Mouse (Mus musculus) lung, embryonic 15.5 days (tissue): ENCODE results near the gene Oxtr. TPM values are rescaled to one million over a fixed set of nuclear protein-coding genes. Genes with fewer than 3 reads are reported as not detected.
A peak's percentile ranks its signal among the peaks of the same experiment; 100 is the strongest.

ENCODE experiments used
- ATAC-seq: fragments of 200-750 bp; cut with Nextera tagmentation; 2 replicates; pipeline ENCODE4 v1.8.0; 2017; ENCODE audit warnings: moderate number of reproducible peaks, borderline replicate concordance; ENCODE audit not compliant: low FRiP score, low TSS enrichment; ENCODE audit errors: extremely low read depth
- H3K27ac ChIP-seq: fragments of 300-500 bp; sonication (generic); 2 replicates; pipeline ENCODE4 v1.5.1; 2015; ENCODE audit warnings: moderate library complexity, mild to moderate bottlenecking, inconsistent platforms
- H3K27me3 ChIP-seq: fragments of 300-500 bp; sonication (generic); 2 replicates; pipeline ENCODE4 v1.6.1; 2015; ENCODE audit warnings: inconsistent platforms
- H3K36me3 ChIP-seq: fragments of 300-500 bp; sonication (generic); 2 replicates; pipeline ENCODE4 v1.6.1; 2015; ENCODE audit warnings: inconsistent platforms
- H3K4me1 ChIP-seq: fragments of 300-500 bp; sonication (generic); 2 replicates; pipeline ENCODE4 v1.6.1; 2015; ENCODE audit warnings: inconsistent platforms
- H3K4me2 ChIP-seq: fragments of 300-500 bp; sonication (generic); 2 replicates; pipeline ENCODE4 v1.6.1; 2015; ENCODE audit warnings: inconsistent platforms, mild to moderate bottlenecking, moderate library complexity
- H3K4me3 ChIP-seq: fragments of 300-500 bp; sonication (generic); 2 replicates; pipeline ENCODE4 v1.5.1; 2015; ENCODE audit warnings: mild to moderate bottlenecking, inconsistent platforms
- H3K9ac ChIP-seq: fragments of 300-500 bp; sonication (generic); 2 replicates; pipeline ENCODE4 v1.6.1; 2015; ENCODE audit warnings: inconsistent platforms
- H3K9me3 ChIP-seq: fragments of 300-500 bp; sonication (generic); 2 replicates; pipeline ENCODE4 v1.6.1; 2016; ENCODE audit warnings: inconsistent platforms
- WGBS: fragments of 180-500 bp; shearing (Covaris S2); methylation state at CpG from one replicate; pipeline ENCODE4 v1.1.7; 2015; 5-methylcytosine and 5-hydroxymethylcytosine counted together
- polyA plus RNA-seq: library from polyadenylated mRNA; unstranded; fragments of >200 nt; fragmentation: Nextera tagmentation; extraction: Ambion mirVana; gene quantifications from 2 replicates; pipeline ENCODE4 v1.2.1, GENCODE M21; 2015

The Oxtr gene
- polyA plus RNA-seq, 1 experiment from 2014 or later, result 0.12 TPM

GRCm38 (mm10) chr6:112498716-112499115 lies 9.0 kb upstream of the Oxtr start:
- no peaks in the 10 kb centered on the region for H3K27me3 ChIP-seq
- H3K4me1 ChIP-seq, result peaks cover 15% of the 10 kb centered on the region; the same call in 1 of the 2 replicates
- no peak overlapping the region for H3K9ac ChIP-seq
- no peaks in the 10 kb centered on the region for H3K36me3 ChIP-seq
- H3K4me2 ChIP-seq, result no peak overlapping the region
- no peak overlapping the region for H3K27ac ChIP-seq
- ATAC-seq, result no peak
- no peak overlapping the region for H3K4me3 ChIP-seq
- no peaks in the 10 kb centered on the region for H3K9me3 ChIP-seq
- 83% methylated on average over 3 of the region's 3 CpGs for WGBS

- no peak overlapping the region for H3K27ac ChIP-seq
- H3K27me3 ChIP-seq, result no peaks in the 10 kb centered on the region
- H3K36me3 ChIP-seq, result no peaks in the 10 kb centered on the region
- peaks cover 15% of the 10 kb centered on the region; the same call in 1 of the 2 replicates for H3K4me1 ChIP-seq
- no peaks in the 10 kb centered on the region for H3K9me3 ChIP-seq
- ATAC-seq, result no peak
- no peak overlapping the region for H3K9ac ChIP-seq
- H3K4me3 ChIP-seq, result no peak overlapping the region
- H3K4me2 ChIP-seq, result no peak overlapping the region
- WGBS, result 67% methylated on average over 2 of the region's 2 CpGs
These were observed 7.7 kb upstream of the Oxtr start for GRCm38 (mm10) chr6:112497456-112497855.

GRCm38 (mm10) chr6:112496291-112497060 lies 6.7 kb upstream of the Oxtr start:
- H3K4me1 ChIP-seq, result peaks cover 15% of the 10 kb centered on the region; the same call in 1 of the 2 replicates
- H3K4me2 ChIP-seq, result no peak overlapping the region
- H3K4me3 ChIP-seq, result no peak overlapping the region
- no peak overlapping the region for H3K27ac ChIP-seq
- ATAC-seq, result no peak
- H3K9ac ChIP-seq, result no peak overlapping the region
- WGBS, result 54% methylated on average over 8 of the region's 8 CpGs
- no peaks in the 10 kb centered on the region for H3K9me3 ChIP-seq
- no peaks in the 10 kb centered on the region for H3K27me3 ChIP-seq
- no peaks in the 10 kb centered on the region for H3K36me3 ChIP-seq

- Histone ChIP-seq H3K27me3 (peaks cover 6% of the 10 kb centered on the region), H3K36me3 (no peaks in the 10 kb centered on the region), H3K4me2 (no peak overlapping the region), H3K9me3 (no peaks in the 10 kb centered on the region), H3K4me1 (peaks cover 20% of the 10 kb centered on the region), H3K27ac (peak overlapping the region; percentile 48; the same call in 1 of the 2 replicates), H3K9ac (no peak overlapping the region), H3K4me3 (no peak overlapping the region)
- WGBS, result 37% methylated on average over 4 of the region's 4 CpGs
- ATAC-seq, result no peak; the same call in 1 of the 2 replicates
These were observed 5.5 kb upstream of the Oxtr start for GRCm38 (mm10) chr6:112495219-112495618.

- no peak overlapping the region for H3K4me3 ChIP-seq
- H3K9me3 ChIP-seq, result no peaks in the 10 kb centered on the region
- no peak overlapping the region for H3K9ac ChIP-seq
- H3K4me1 ChIP-seq, result peaks cover 26% of the 10 kb centered on the region
- H3K36me3 ChIP-seq, result no peaks in the 10 kb centered on the region
- 55% methylated on average over 10 of the region's 10 CpGs for WGBS
- ATAC-seq, result no peak
- peak overlapping the region; percentile 48; the same call in 1 of the 2 replicates for H3K27ac ChIP-seq
- peaks cover 12% of the 10 kb centered on the region for H3K27me3 ChIP-seq
- no peak overlapping the region for H3K4me2 ChIP-seq
These were observed 4.9 kb upstream of the Oxtr start for GRCm38 (mm10) chr6:112494620-112495081.

- Histone ChIP-seq H3K4me2 (no peak overlapping the region), H3K4me3 (no peak overlapping the region), H3K9me3 (no peaks in the 10 kb centered on the region), H3K36me3 (no peaks in the 10 kb centered on the region), H3K27ac (no peak overlapping the region), H3K9ac (no peak overlapping the region), H3K4me1 (peaks cover 35% of the 10 kb centered on the region), H3K27me3 (peaks cover 25% of the 10 kb centered on the region)
- no peak for ATAC-seq
- WGBS, result 85% methylated on average over 9 of the region's 9 CpGs
These were observed 3.6 kb upstream of the Oxtr start for GRCm38 (mm10) chr6:112493371-112493770.

DNA sequence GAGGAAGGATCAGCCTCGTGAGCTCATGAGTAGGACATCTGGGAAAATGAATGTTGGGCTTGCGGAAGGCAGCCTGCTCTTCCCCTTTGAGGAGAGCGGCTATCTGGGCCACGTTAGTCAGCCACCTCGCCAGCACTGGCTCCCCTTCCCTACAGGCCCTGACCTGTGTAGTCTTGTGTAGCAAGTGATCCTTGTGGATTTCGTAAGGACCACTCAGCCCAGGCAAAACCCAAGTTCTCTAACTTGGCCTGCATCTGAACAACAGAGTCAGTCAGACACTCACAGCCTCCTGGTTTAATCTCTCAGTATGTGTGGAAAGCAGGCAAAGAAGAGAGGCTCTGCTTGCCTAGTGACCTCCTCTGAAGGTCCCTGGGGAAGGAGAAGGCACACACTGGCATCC lies 2.9 kb upstream of the Oxtr start:
- H3K9me3 ChIP-seq, result no peaks in the 10 kb centered on the region
- 87% methylated on average over 6 of the region's 6 CpGs for WGBS
- H3K9ac ChIP-seq, result no peak overlapping the region
- H3K36me3 ChIP-seq, result no peaks in the 10 kb centered on the region
- no peak for ATAC-seq
- H3K27ac ChIP-seq, result no peak overlapping the region
- no peak overlapping the region for H3K4me2 ChIP-seq
- peaks cover 32% of the 10 kb centered on the region for H3K27me3 ChIP-seq
- no peak overlapping the region for H3K4me3 ChIP-seq
- H3K4me1 ChIP-seq, result peaks cover 35% of the 10 kb centered on the region

- Histone ChIP-seq H3K36me3 (no peaks in the 10 kb centered on the region), H3K4me1 (peaks cover 35% of the 10 kb centered on the region), H3K9me3 (no peaks in the 10 kb centered on the region), H3K27ac (no peak overlapping the region), H3K4me3 (no peak overlapping the region), H3K27me3 (peaks cover 42% of the 10 kb centered on the region), H3K4me2 (no peak overlapping the region), H3K9ac (no peak overlapping the region)
- ATAC-seq, result no peak
- WGBS, result 79% methylated on average over 8 of the region's 8 CpGs
These were observed 1.8 kb upstream of the Oxtr start for GRCm38 (mm10) chr6:112491521-112491920.

DNA sequence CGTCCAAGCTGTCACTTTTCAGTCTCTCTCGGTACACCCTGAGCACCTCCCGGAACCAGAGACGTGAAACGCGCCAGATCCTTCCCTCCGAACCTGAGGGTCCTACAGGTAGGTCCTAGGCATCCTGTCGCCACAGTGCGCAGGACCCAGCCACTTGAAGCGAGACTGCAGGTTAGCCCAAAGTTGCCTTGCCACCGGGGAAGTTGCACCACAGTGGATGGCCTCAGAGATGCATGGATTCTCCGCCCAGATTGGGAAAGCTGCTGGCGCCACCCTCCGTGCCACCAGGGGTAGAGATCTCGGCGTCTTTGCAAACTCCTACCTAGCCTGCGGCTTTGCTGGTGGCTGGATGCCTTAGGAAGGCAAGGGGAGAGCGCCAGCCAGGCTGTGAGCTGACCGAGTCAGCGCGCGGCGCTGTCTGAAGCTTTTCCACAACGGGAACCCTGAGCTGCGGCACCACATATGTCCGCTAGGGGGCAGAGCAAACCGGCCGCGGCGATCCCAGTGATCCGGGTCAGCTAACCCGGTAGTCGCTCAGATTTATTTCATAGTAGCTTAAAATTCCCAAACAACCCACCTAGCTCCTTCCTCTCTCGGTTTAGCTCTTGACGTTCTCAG lies 991 bp upstream of the Oxtr start:
- Histone ChIP-seq H3K4me3 (peak overlapping the region; percentile 40), H3K4me2 (peak overlapping the region; percentile 70), H3K4me1 (peaks cover 33% of the 10 kb centered on the region), H3K9me3 (no peaks in the 10 kb centered on the region), H3K27me3 (peaks cover 47% of the 10 kb centered on the region), H3K9ac (no peak overlapping the region), H3K36me3 (no peaks in the 10 kb centered on the region), H3K27ac (no peak overlapping the region)
- ATAC-seq, result peak; percentile 17; the same call in 1 of the 2 replicates
- under 1% methylated on average over 35 of the region's 35 CpGs for WGBS

DNA sequence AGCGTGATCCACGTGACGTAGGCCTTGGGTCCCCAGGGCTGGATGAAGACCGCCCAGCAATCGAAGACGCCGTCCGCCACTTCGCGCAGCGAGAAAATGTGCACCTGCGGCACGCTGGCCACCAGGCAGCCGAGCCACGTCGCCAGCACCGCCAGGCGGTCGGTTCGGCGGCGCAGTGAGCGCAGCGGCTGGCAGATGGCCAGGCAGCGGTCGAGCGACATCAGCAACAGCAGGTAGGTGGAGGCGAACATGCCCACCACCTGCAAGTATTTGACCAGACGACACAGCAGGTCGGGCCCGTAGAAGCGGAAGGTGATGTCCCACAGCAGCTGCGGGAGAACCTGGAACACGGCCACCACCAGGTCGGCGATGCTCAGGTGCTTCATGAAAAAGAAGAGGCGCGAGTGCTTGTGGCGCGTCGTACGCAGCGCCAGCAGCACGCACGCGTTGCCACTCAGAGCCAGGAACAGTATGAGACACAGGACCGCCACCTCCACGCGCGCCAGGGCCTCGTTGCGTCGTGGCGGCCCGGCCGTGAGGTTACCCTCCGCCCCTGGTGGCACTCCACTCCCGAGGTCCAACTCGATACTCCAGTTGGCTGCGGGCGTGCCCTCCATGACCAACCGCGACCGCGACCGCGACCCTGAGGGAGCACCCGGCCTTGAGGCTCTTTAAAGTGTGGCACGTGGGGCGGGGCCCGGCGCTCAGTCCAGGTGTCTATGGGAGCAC lies 398 bp downstream of the Oxtr start:
- Histone ChIP-seq H3K4me1 (peaks cover 20% of the 10 kb centered on the region), H3K27me3 (peaks cover 48% of the 10 kb centered on the region), H3K36me3 (no peaks in the 10 kb centered on the region), H3K9me3 (no peaks in the 10 kb centered on the region), H3K27ac (no peak overlapping the region), H3K9ac (no peak overlapping the region), H3K4me2 (peak overlapping the region; percentile 70), H3K4me3 (peak overlapping the region; percentile 40)
- no peak for ATAC-seq
- 5% methylated on average over 72 of the region's 72 CpGs for WGBS

GRCm38 (mm10) chr6:112488821-112489180 lies 942 bp downstream of the Oxtr start:
- Histone ChIP-seq H3K27ac (no peak overlapping the region), H3K4me2 (peak overlapping the region; percentile 70), H3K27me3 (peaks cover 49% of the 10 kb centered on the region), H3K9me3 (no peaks in the 10 kb centered on the region), H3K4me1 (peaks cover 20% of the 10 kb centered on the region), H3K36me3 (no peaks in the 10 kb centered on the region), H3K4me3 (peak overlapping the region; percentile 40), H3K9ac (no peak overlapping the region)
- WGBS, result 28% methylated on average over 24 of the region's 24 CpGs
- no peak for ATAC-seq

- Histone ChIP-seq H3K36me3 (no peaks in the 10 kb centered on the region), H3K27me3 (peaks cover 57% of the 10 kb centered on the region), H3K9me3 (no peaks in the 10 kb centered on the region), H3K4me1 (peaks cover 20% of the 10 kb centered on the region), H3K4me2 (no peak overlapping the region), H3K9ac (no peak overlapping the region), H3K4me3 (no peak overlapping the region), H3K27ac (no peak overlapping the region)
- no peak for ATAC-seq
- WGBS, result 83% methylated on average over 5 of the region's 5 CpGs
These were observed 1.8 kb downstream of the Oxtr start for GRCm38 (mm10) chr6:112487993-112488392.
